ENCODE assay signal across 24 mouse cellular contexts in the genomic region with DNA sequence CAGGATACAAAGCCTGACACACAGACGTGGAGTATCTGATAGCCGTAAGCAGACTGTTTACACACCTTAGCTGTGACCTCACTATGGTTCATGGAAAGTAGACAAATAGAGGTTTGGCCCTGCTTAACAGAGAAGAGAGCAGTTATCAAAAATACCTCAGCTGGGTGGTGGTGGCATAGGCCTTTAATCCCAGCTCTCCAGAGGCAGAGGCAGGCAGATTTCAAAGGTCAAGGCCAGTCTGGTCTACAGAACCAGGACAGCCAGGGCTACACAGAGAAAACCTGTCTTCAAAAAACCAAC.
A peak's percentile ranks its signal among the peaks of the same experiment; 100 is the strongest.
DNase-seq lines count a peak whose midpoint lies in the region; ATAC-seq and TF ChIP-seq lines count a peak whose summit lies in the region.
"Had no signal": no experiment of that assay in that cellular context is flagged by ENCODE, and none has a peak within 500 bp of the region (broad histone marks: within the 10 kb centered on the region; RNA-seq: fewer than 3 reads in every experiment).

No protein-coding gene starts in this region.

- TF ChIP-seq EP300 in lung, postnatal 0 days (IDR thresholded peaks at IDR 0.05): no peak
- TF ChIP-seq EP300 in stomach, postnatal 0 days (optimal IDR thresholded peaks at IDR 0.05): no peak

- no peaks in the 10 kb centered on the region for H3K36me3 ChIP-seq in lung, postnatal 0 days (ENCODE audit: insufficient read depth, low read length)
- H3K36me3 ChIP-seq in stomach, postnatal 0 days (ENCODE audit: control insufficient read depth, insufficient read depth, low read length): no peaks in the 10 kb centered on the region
- no peaks in the 10 kb centered on the region for H3K36me3 ChIP-seq in hindbrain, postnatal 0 days (ENCODE audit: insufficient read depth, low read length)
- H3K36me3 ChIP-seq in midbrain, embryonic 10.5 days: no peaks in the 10 kb centered on the region
- H3K36me3 ChIP-seq: heart, embryonic 10.5 days; heart, embryonic 15.5 days; hindbrain, embryonic 12.5 days; midbrain, embryonic 12.5 days; neural tube, embryonic 13.5 days had no signal

- H3K4me3 ChIP-seq in lung, postnatal 0 days (ENCODE audit: low read depth, low read length): no peak overlapping the region
- no peak overlapping the region for H3K4me3 ChIP-seq in stomach, postnatal 0 days (ENCODE audit: low read depth, low read length)
- no peak overlapping the region for H3K4me3 ChIP-seq in hindbrain, postnatal 0 days (ENCODE audit: low read length)
- no peak overlapping the region for H3K4me3 ChIP-seq in midbrain, embryonic 10.5 days
- H3K4me3 ChIP-seq: forebrain, embryonic 13.5 days; heart, embryonic 10.5 days; heart, embryonic 15.5 days; hindbrain, embryonic 12.5 days; midbrain, embryonic 12.5 days; neural tube, embryonic 13.5 days had no signal

- H3K27ac ChIP-seq in lung, postnatal 0 days (ENCODE audit: low read length): 0 out of 2 replicates have a peak overlapping the region, but pooled peaks have one; percentile 32
- H3K27ac ChIP-seq in stomach, postnatal 0 days (replicated peaks): no peak overlapping the region
- no peak overlapping the region for H3K27ac ChIP-seq in hindbrain, postnatal 0 days
- H3K27ac ChIP-seq in midbrain, embryonic 10.5 days (replicated peaks): no peak overlapping the region
- H3K27ac ChIP-seq: forebrain, embryonic 13.5 days; heart, embryonic 10.5 days; heart, embryonic 15.5 days; hindbrain, embryonic 12.5 days; midbrain, embryonic 12.5 days; neural tube, embryonic 13.5 days had no signal

- 0 out of 2 replicates have a peak, but pooled peaks cover 4% of the 10 kb centered on the region for H3K4me1 ChIP-seq in lung, postnatal 0 days (ENCODE audit: insufficient read depth, low read depth, low read length)
- H3K4me1 ChIP-seq in stomach, postnatal 0 days (replicated peaks; ENCODE audit: control insufficient read depth, insufficient read depth): no peaks in the 10 kb centered on the region
- no peaks in the 10 kb centered on the region for H3K4me1 ChIP-seq in hindbrain, postnatal 0 days (ENCODE audit: insufficient read depth, low read length)
- H3K4me1 ChIP-seq in midbrain, embryonic 10.5 days: peaks cover 7% of the 10 kb centered on the region
- H3K4me1 ChIP-seq: forebrain, embryonic 13.5 days; heart, embryonic 15.5 days; hindbrain, embryonic 12.5 days; midbrain, embryonic 12.5 days; neural tube, embryonic 13.5 days had no signal

- peak; percentile 29 for DNase-seq in heart, adult 11 months
- no peak for DNase-seq in heart, postnatal 36 days
- no peak for DNase-seq in lung, postnatal 0 days (ENCODE audit: low spot score)
- no peak for DNase-seq in lung, postnatal 25 days (ENCODE audit: low spot score)
- DNase-seq in stomach, postnatal 0 days (ENCODE audit: low spot score): no peak
- no peak for DNase-seq in hindbrain, postnatal 0 days (ENCODE audit: low spot score)
- no peak for DNase-seq in midbrain, embryonic 10.5 days (ENCODE audit: low spot score)
- DNase-seq: cerebellum, adult 8-10 months; cerebellum, postnatal 36 days; gastrocnemius, postnatal 14 days; kidney, postnatal 36 days; layer of hippocampus, postnatal 36 days; left cerebral cortex, postnatal 4 days; lung, embryonic 14.5 days; lung, postnatal 36 days; thymus, adult 18-20 months had no signal

- 43% methylated on average over 2 of the region's 2 CpGs for WGBS in lung, postnatal 0 days
- 61% methylated on average over 2 of the region's 2 CpGs for WGBS in stomach, postnatal 0 days
- 94% methylated on average over 2 of the region's 2 CpGs for WGBS in hindbrain, postnatal 0 days
- 93% methylated on average over 2 of the region's 2 CpGs for WGBS in midbrain, embryonic 10.5 days

- TF ChIP-seq CTCF in lung, postnatal 0 days (IDR thresholded peaks at IDR 0.05): no peak
- no peak for TF ChIP-seq CTCF in stomach, postnatal 0 days (IDR thresholded peaks at IDR 0.05; ENCODE audit: low read depth)
- no peak for TF ChIP-seq CTCF in hindbrain, postnatal 0 days (IDR thresholded peaks at IDR 0.05; ENCODE audit: low read depth)

- no peaks in the 10 kb centered on the region for H3K27me3 ChIP-seq in lung, postnatal 0 days (replicated peaks; ENCODE audit: insufficient read depth, low read length)
- no peaks in the 10 kb centered on the region for H3K27me3 ChIP-seq in stomach, postnatal 0 days (ENCODE audit: control insufficient read depth, insufficient read depth, low read length)
- no peaks in the 10 kb centered on the region for H3K27me3 ChIP-seq in hindbrain, postnatal 0 days (ENCODE audit: insufficient read depth, low read length)
- no peaks in the 10 kb centered on the region for H3K27me3 ChIP-seq in midbrain, embryonic 10.5 days (ENCODE audit: low read depth, poor library complexity, severe bottlenecking)
- H3K27me3 ChIP-seq: forebrain, embryonic 13.5 days; heart, embryonic 15.5 days; hindbrain, embryonic 12.5 days; midbrain, embryonic 12.5 days; neural tube, embryonic 13.5 days; Patski had no signal

- no peak for ATAC-seq in lung, postnatal 0 days
- peak; percentile 38 for ATAC-seq in inflammation-experienced regulatory T-cells, adult 6 months
- ATAC-seq in stomach, postnatal 0 days (ENCODE audit: low FRiP score, low TSS enrichment): peak; percentile 69
- ATAC-seq in hindbrain, postnatal 0 days: no peak
- ATAC-seq: forebrain, embryonic 13.5 days; Patski had no signal

- no peaks in the 10 kb centered on the region for H3K9me3 ChIP-seq in lung, postnatal 0 days (ENCODE audit: low read length)
- H3K9me3 ChIP-seq in stomach, postnatal 0 days (ENCODE audit: control insufficient read depth, low read length): no peaks in the 10 kb centered on the region
- H3K9me3 ChIP-seq in hindbrain, postnatal 0 days (ENCODE audit: low read length): no peaks in the 10 kb centered on the region
- H3K9me3 ChIP-seq in midbrain, embryonic 10.5 days (replicated peaks): no peaks in the 10 kb centered on the region
- H3K9me3 ChIP-seq: forebrain, embryonic 13.5 days; heart, embryonic 10.5 days; heart, embryonic 15.5 days; hindbrain, embryonic 12.5 days; midbrain, embryonic 12.5 days; neural tube, embryonic 13.5 days had no signal

- no peak overlapping the region for H3K4me2 ChIP-seq in lung, postnatal 0 days (replicated peaks; ENCODE audit: low read depth, low read length)
- H3K4me2 ChIP-seq in stomach, postnatal 0 days (replicated peaks; ENCODE audit: low read depth): no peak overlapping the region
- H3K4me2 ChIP-seq in hindbrain, postnatal 0 days (ENCODE audit: low read depth, low read length): no peak overlapping the region
- H3K4me2 ChIP-seq: forebrain, embryonic 13.5 days; heart, embryonic 15.5 days; hindbrain, embryonic 12.5 days; lung, embryonic 14.5 days; midbrain, embryonic 12.5 days; neural tube, embryonic 13.5 days had no signal

- intact Hi-C loops in heart, postnatal 36 days (cut with DNase I): no loop called here

- no peak overlapping the region for H3K9ac ChIP-seq in lung, postnatal 0 days (replicated peaks; ENCODE audit: low read depth)
- H3K9ac ChIP-seq in stomach, postnatal 0 days (ENCODE audit: low read length): no peak overlapping the region
- no peak overlapping the region for H3K9ac ChIP-seq in hindbrain, postnatal 0 days (replicated peaks; ENCODE audit: low read length)
- H3K9ac ChIP-seq: forebrain, embryonic 13.5 days; heart, embryonic 15.5 days; hindbrain, embryonic 12.5 days; lung, embryonic 14.5 days; midbrain, embryonic 12.5 days; neural tube, embryonic 13.5 days had no signal

Comparison
In these comparisons a context has a peak if more than half of its experiments do, and no peak if none do; other contexts are left out.
1. ATAC-seq: peak in inflammation-experienced regulatory T-cells, adult 6 months (single experiment) and stomach, postnatal 0 days (single experiment); none in lung, postnatal 0 days (single experiment) and hindbrain, postnatal 0 days (single experiment).